Mouse (Mus musculus) yolk sac, embryonic 10.5 days (tissue): Measurements from ENCODE around the gene Pth2.

Source experiments
- DNase-seq: peaks from one replicate; pipeline ENCODE4 v3.0.0-alpha.2; 2017; ENCODE audit warnings: low spot score

Gene Pth2

GRCm38 (mm10) chr7:45198961-45199360 lies 18.2 kb downstream of the Pth2 start:
- no peak for DNase-seq

GRCm38 (mm10) chr7:45202654-45203053 lies 21.9 kb downstream of the Pth2 start:
- no peak for DNase-seq

GRCm38 (mm10) chr7:45204380-45205143 lies 23.8 kb downstream of the Pth2 start, which contains the start of gene Ccdc155:
TSS of gene Ccdc155 (minus strand) at chr7:45204892.
- peak; percentile 96 for DNase-seq

GRCm38 (mm10) chr7:45208260-45208659 lies 27.5 kb downstream of the Pth2 start:
- DNase-seq = no peak

GRCm38 (mm10) chr7:45211070-45211469 lies 30.3 kb downstream of the Pth2 start:
- DNase-seq = no peak

GRCm38 (mm10) chr7:45211851-45212251 lies 31.1 kb downstream of the Pth2 start, which contains the start of gene Dkkl1:
TSS of gene Dkkl1 (minus strand) at chr7:45212147.
- no peak for DNase-seq

- no peak for DNase-seq
Measured at GRCm38 (mm10) chr7:45212356-45212755, 31.6 kb downstream of the Pth2 start.

GRCm38 (mm10) chr7:45213708-45214107 lies 32.9 kb downstream of the Pth2 start:
- DNase-seq = no peak

GRCm38 (mm10) chr7:45215673-45216441 lies 35.1 kb downstream of the Pth2 start, which contains the start of gene Tead2:
TSS of gene Tead2 (plus strand) at chr7:45215753.
- DNase-seq = peak; percentile 74

- DNase-seq = peak; percentile 74
Measured at GRCm38 (mm10) chr7:45216442-45217183, 35.8 kb downstream of the Pth2 start.

GRCm38 (mm10) chr7:45221680-45222079 lies 40.9 kb downstream of the Pth2 start:
- no peak for DNase-seq

GRCm38 (mm10) chr7:45224826-45225225 lies 44.0 kb downstream of the Pth2 start:
- DNase-seq = no peak

GRCm38 (mm10) chr7:45226421-45226820 lies 45.6 kb downstream of the Pth2 start:
- no peak for DNase-seq

GRCm38 (mm10) chr7:45228548-45228947 lies 47.8 kb downstream of the Pth2 start:
- no peak for DNase-seq

GRCm38 (mm10) chr7:45229046-45229445 lies 48.3 kb downstream of the Pth2 start:
- DNase-seq = no peak

- DNase-seq = no peak
Measured at GRCm38 (mm10) chr7:45229459-45230203, 48.8 kb downstream of the Pth2 start.

- no peak for DNase-seq
Measured at GRCm38 (mm10) chr7:45231192-45231591, 50.4 kb downstream of the Pth2 start.
